Mouse (Mus musculus): ENCODE results near the gene Mphosph10. TPM values are rescaled to one million over a fixed set of nuclear protein-coding genes. Genes with fewer than 3 reads are reported as not detected.

Mphosph10 gene
- polyA plus RNA-seq, 1 experiment, result 0.35 TPM

GRCm38 (mm10) chr7:64357405-64357804 is 34.7 kb downstream of the Mphosph10 start:
- H3K4me3 ChIP-seq (replicated peaks), result no peak overlapping the region
- TF ChIP-seq TAL1 (IDR thresholded peaks at IDR 0.05; ENCODE audit: low read length) (no peak), GATA1 (IDR thresholded peaks at IDR 0.05; ENCODE audit: low read length) (no peak)
- H3K9me3 ChIP-seq (ENCODE audit: control insufficient read depth, low read length), result no peaks in the 10 kb centered on the region
- peaks cover 6% of the 10 kb centered on the region for H3K4me1 ChIP-seq (ENCODE audit: control insufficient read depth)
- H3K27me3 ChIP-seq (ENCODE audit: control insufficient read depth), result no peaks in the 10 kb centered on the region
- peaks cover 54% of the 10 kb centered on the region for H3K36me3 ChIP-seq (ENCODE audit: control insufficient read depth)

- H3K4me1 ChIP-seq (ENCODE audit: control insufficient read depth), result peaks cover 6% of the 10 kb centered on the region
- no peak for TF ChIP-seq GATA1 (IDR thresholded peaks at IDR 0.05; ENCODE audit: low read length)
- TF ChIP-seq TAL1 (IDR thresholded peaks at IDR 0.05; ENCODE audit: low read length), result no peak
- H3K36me3 ChIP-seq (ENCODE audit: control insufficient read depth), result peaks cover 50% of the 10 kb centered on the region
- H3K9me3 ChIP-seq (ENCODE audit: control insufficient read depth, low read length), result no peaks in the 10 kb centered on the region
- no peak overlapping the region for H3K4me3 ChIP-seq (replicated peaks)
- H3K27me3 ChIP-seq (ENCODE audit: control insufficient read depth), result no peaks in the 10 kb centered on the region
Measured at GRCm38 (mm10) chr7:64356661-64357060, 35.4 kb downstream of the Mphosph10 start.

GRCm38 (mm10) chr7:64354206-64354605 is 37.9 kb downstream of the Mphosph10 start:
- no peaks in the 10 kb centered on the region for H3K4me1 ChIP-seq (ENCODE audit: control insufficient read depth)
- H3K27me3 ChIP-seq (ENCODE audit: control insufficient read depth), result no peaks in the 10 kb centered on the region
- H3K4me3 ChIP-seq (replicated peaks), result no peak overlapping the region
- TF ChIP-seq GATA1 (IDR thresholded peaks at IDR 0.05; ENCODE audit: low read length), result no peak
- no peak for TF ChIP-seq TAL1 (IDR thresholded peaks at IDR 0.05; ENCODE audit: low read length)
- peaks cover 45% of the 10 kb centered on the region for H3K36me3 ChIP-seq (ENCODE audit: control insufficient read depth)
- no peaks in the 10 kb centered on the region for H3K9me3 ChIP-seq (ENCODE audit: control insufficient read depth, low read length)

DNA sequence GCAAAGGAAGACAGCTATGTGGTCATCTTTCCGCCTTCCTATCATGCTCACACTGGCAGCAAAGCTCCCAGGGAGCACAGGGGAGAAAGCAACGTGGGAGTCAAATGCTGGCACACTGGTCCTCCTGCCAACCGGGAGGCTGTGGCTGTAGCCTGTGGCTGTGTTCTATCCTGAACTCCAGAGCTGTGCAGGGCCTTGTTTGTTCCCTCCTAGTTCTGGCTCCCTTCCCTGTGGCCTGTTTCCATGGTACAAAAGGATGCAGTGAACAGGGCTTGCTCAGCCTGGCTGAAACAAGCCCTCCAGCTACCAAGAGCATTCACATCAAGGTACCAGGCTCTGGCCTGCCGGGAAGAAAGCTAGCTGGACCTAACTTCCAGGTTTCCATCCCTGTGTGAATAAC is 41.0 kb downstream of the Mphosph10 start:
- no peak for TF ChIP-seq TAL1 (IDR thresholded peaks at IDR 0.05; ENCODE audit: low read length)
- no peak for TF ChIP-seq GATA1 (IDR thresholded peaks at IDR 0.05; ENCODE audit: low read length)
- peaks cover 44% of the 10 kb centered on the region for H3K36me3 ChIP-seq (ENCODE audit: control insufficient read depth)
- no peaks in the 10 kb centered on the region for H3K9me3 ChIP-seq (ENCODE audit: control insufficient read depth, low read length)
- H3K4me3 ChIP-seq (replicated peaks), result no peak overlapping the region
- no peaks in the 10 kb centered on the region for H3K4me1 ChIP-seq (ENCODE audit: control insufficient read depth)
- H3K27me3 ChIP-seq (ENCODE audit: control insufficient read depth), result no peaks in the 10 kb centered on the region

- Histone ChIP-seq H3K27me3 (ENCODE audit: control insufficient read depth) (no peaks in the 10 kb centered on the region), H3K36me3 (ENCODE audit: control insufficient read depth) (peaks cover 47% of the 10 kb centered on the region), H3K4me3 (replicated peaks) (no peak overlapping the region), H3K9me3 (ENCODE audit: control insufficient read depth, low read length) (no peaks in the 10 kb centered on the region), H3K4me1 (ENCODE audit: control insufficient read depth) (no peaks in the 10 kb centered on the region)
- TF ChIP-seq GATA1 (IDR thresholded peaks at IDR 0.05; ENCODE audit: low read length), result no peak
- TF ChIP-seq TAL1 (IDR thresholded peaks at IDR 0.05; ENCODE audit: low read length), result no peak
Measured at GRCm38 (mm10) chr7:64349147-64349861, 42.8 kb downstream of the Mphosph10 start.

- H3K4me3 ChIP-seq (replicated peaks), result no peak overlapping the region
- H3K27me3 ChIP-seq (ENCODE audit: control insufficient read depth), result no peaks in the 10 kb centered on the region
- peaks cover 35% of the 10 kb centered on the region for H3K36me3 ChIP-seq (ENCODE audit: control insufficient read depth)
- no peaks in the 10 kb centered on the region for H3K9me3 ChIP-seq (ENCODE audit: control insufficient read depth, low read length)
- H3K4me1 ChIP-seq (ENCODE audit: control insufficient read depth), result no peaks in the 10 kb centered on the region
- TF ChIP-seq GATA1 (IDR thresholded peaks at IDR 0.05; ENCODE audit: low read length) (no peak), TAL1 (IDR thresholded peaks at IDR 0.05; ENCODE audit: low read length) (no peak)
Measured at GRCm38 (mm10) chr7:64347813-64348212, 44.3 kb downstream of the Mphosph10 start.

- no peak overlapping the region for H3K4me3 ChIP-seq (replicated peaks)
- peaks cover 20% of the 10 kb centered on the region for H3K36me3 ChIP-seq (ENCODE audit: control insufficient read depth)
- H3K9me3 ChIP-seq (ENCODE audit: control insufficient read depth, low read length), result no peaks in the 10 kb centered on the region
- no peaks in the 10 kb centered on the region for H3K4me1 ChIP-seq (ENCODE audit: control insufficient read depth)
- H3K27me3 ChIP-seq (ENCODE audit: control insufficient read depth), result no peaks in the 10 kb centered on the region
- TF ChIP-seq TAL1 (IDR thresholded peaks at IDR 0.05; ENCODE audit: low read length) (no peak), GATA1 (IDR thresholded peaks at IDR 0.05; ENCODE audit: low read length) (no peak)
Measured at GRCm38 (mm10) chr7:64332686-64333085, 59.4 kb downstream of the Mphosph10 start.

- H3K4me1 ChIP-seq (ENCODE audit: control insufficient read depth), result no peaks in the 10 kb centered on the region; the same call in 1 of the 2 replicates
- no peaks in the 10 kb centered on the region for H3K27me3 ChIP-seq (ENCODE audit: control insufficient read depth)
- peaks cover 12% of the 10 kb centered on the region for H3K36me3 ChIP-seq (ENCODE audit: control insufficient read depth)
- H3K9me3 ChIP-seq (ENCODE audit: control insufficient read depth, low read length), result no peaks in the 10 kb centered on the region
- TF ChIP-seq GATA1 (IDR thresholded peaks at IDR 0.05; ENCODE audit: low read length) (no peak), TAL1 (IDR thresholded peaks at IDR 0.05; ENCODE audit: low read length) (no peak)
- H3K4me3 ChIP-seq (replicated peaks), result no peak overlapping the region
Measured at GRCm38 (mm10) chr7:64331309-64331708, 60.8 kb downstream of the Mphosph10 start.

DNA sequence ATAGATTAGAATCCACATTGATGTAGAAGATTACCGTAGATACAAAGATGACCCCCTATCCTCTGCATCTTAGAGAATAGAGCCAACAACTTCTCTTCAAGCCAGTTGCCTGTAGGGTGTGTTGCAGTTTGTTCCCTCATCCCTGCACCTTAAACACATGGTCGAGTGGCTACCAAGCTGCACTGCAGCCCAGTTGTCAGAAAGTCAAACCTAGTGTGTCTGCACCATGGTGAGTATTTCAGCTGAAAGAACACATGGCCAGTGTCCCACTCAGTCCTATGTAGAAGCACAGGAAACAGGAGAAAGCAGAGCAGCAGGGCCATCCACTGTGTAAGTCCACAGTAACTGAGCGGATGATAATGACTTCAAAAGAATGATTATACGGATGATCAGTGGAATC is 64.6 kb downstream of the Mphosph10 start:
- peaks cover 3% of the 10 kb centered on the region; the same call in 1 of the 2 replicates for H3K36me3 ChIP-seq (ENCODE audit: control insufficient read depth)
- H3K4me3 ChIP-seq (replicated peaks), result no peak overlapping the region
- TF ChIP-seq TAL1 (IDR thresholded peaks at IDR 0.05; ENCODE audit: low read length), result no peak
- no peak for TF ChIP-seq GATA1 (IDR thresholded peaks at IDR 0.05; ENCODE audit: low read length)
- H3K4me1 ChIP-seq (ENCODE audit: control insufficient read depth), result no peaks in the 10 kb centered on the region; the same call in 1 of the 2 replicates
- H3K27me3 ChIP-seq (ENCODE audit: control insufficient read depth), result no peaks in the 10 kb centered on the region
- H3K9me3 ChIP-seq (ENCODE audit: control insufficient read depth, low read length), result no peaks in the 10 kb centered on the region
